Mouse (Mus musculus) heart, embryonic 10.5 days (tissue): ENCODE results near the gene Eif4e2. TPM values are rescaled to one million over a fixed set of nuclear protein-coding genes. Genes with fewer than 3 reads are reported as not detected.

Source experiments
- DNase-seq: peaks from one replicate; pipeline ENCODE4 v3.0.0-alpha.2; 2017; ENCODE audit warnings: low spot score
- H3K27ac ChIP-seq: fragments of 300-500 bp; sonication (generic); 2 replicates; pipeline ENCODE4 v1.5.1; 2016; ENCODE audit warnings: mild to moderate bottlenecking
- H3K27me3 ChIP-seq: fragments of 300-500 bp; sonication (generic); 2 replicates; pipeline ENCODE4 v1.6.1; 2016; ENCODE audit warnings: mild to moderate bottlenecking; ENCODE audit not compliant: poor library complexity, insufficient read depth, severe bottlenecking
- H3K36me3 ChIP-seq: fragments of 300-500 bp; sonication (generic); 2 replicates; pipeline ENCODE4 v1.6.1; 2016; ENCODE audit warnings: mild to moderate bottlenecking, moderate library complexity
- H3K4me1 ChIP-seq: fragments of 300-500 bp; sonication (generic); 2 replicates; pipeline ENCODE4 v1.6.1; 2016; ENCODE audit warnings: mild to moderate bottlenecking
- H3K4me3 ChIP-seq: fragments of 300-500 bp; sonication (generic); 2 replicates; pipeline ENCODE4 v1.5.1; 2016; ENCODE audit warnings: mild to moderate bottlenecking, moderate library complexity
- H3K9me3 ChIP-seq: fragments of 300-500 bp; sonication (generic); 2 replicates; pipeline ENCODE4 v1.6.1; 2016; ENCODE audit warnings: mild to moderate bottlenecking, moderate library complexity
- WGBS: fragments of 180-500 bp; shearing (Covaris S2); methylation state at CpG from one replicate; pipeline ENCODE4 v1.1.7; 2016; 5-methylcytosine and 5-hydroxymethylcytosine counted together
- polyA plus RNA-seq: library from polyadenylated mRNA; unstranded; fragments of >200 nt; fragmentation: Nextera tagmentation; extraction: Ambion mirVana; gene quantifications from 2 replicates; pipeline ENCODE4 v1.2.1, GENCODE M21; 2016

Eif4e2 gene
- polyA plus RNA-seq, 1 experiment from 2014 or later: 174 TPM

- H3K27ac ChIP-seq: 0 out of 2 replicates have a peak overlapping the region, but pooled peaks have one; percentile 19
- no peak overlapping the region for H3K4me3 ChIP-seq
- peaks cover 19% of the 10 kb centered on the region for H3K4me1 ChIP-seq
- H3K27me3 ChIP-seq: peaks cover 53% of the 10 kb centered on the region
- H3K36me3 ChIP-seq: no peaks in the 10 kb centered on the region
- no peak for DNase-seq
- 42% methylated on average over 3 of the region's 3 CpGs for WGBS
- no peaks in the 10 kb centered on the region for H3K9me3 ChIP-seq
Observed at GRCm38 (mm10) chr1:87205502-87205901, 8.2 kb upstream of the Eif4e2 start.

- peaks cover 19% of the 10 kb centered on the region for H3K4me1 ChIP-seq
- no peaks in the 10 kb centered on the region for H3K9me3 ChIP-seq
- H3K27ac ChIP-seq: no peak overlapping the region
- H3K36me3 ChIP-seq: no peaks in the 10 kb centered on the region
- 15% methylated on average over 17 of the region's 17 CpGs for WGBS
- peaks cover 56% of the 10 kb centered on the region for H3K27me3 ChIP-seq
- no peak for DNase-seq
- no peak overlapping the region for H3K4me3 ChIP-seq
Observed at GRCm38 (mm10) chr1:87206339-87206738, 7.4 kb upstream of the Eif4e2 start.

DNA sequence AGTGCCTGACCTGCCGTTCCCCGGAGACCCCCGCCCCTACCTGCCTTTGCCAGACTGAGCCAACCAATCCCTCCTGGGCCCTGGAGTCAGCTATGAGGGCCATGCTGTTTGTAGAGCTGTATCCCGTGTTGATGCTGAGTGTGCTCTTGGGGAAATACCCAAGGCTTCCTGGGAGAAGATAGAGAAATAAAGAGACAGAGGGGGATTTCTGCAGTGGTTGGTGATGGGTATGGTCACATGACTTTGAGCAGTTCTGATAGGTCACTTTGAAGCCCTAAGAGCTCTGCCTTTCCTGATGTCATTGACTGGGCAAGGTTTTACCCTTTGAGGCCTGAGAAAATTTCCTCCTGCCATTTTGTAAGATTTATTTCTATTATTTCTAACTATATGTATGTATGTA lies 2.3 kb upstream of the Eif4e2 start:
- WGBS: 77% methylated on average over 4 of the region's 4 CpGs
- H3K4me3 ChIP-seq: no peak overlapping the region
- no peaks in the 10 kb centered on the region for H3K9me3 ChIP-seq
- no peak for DNase-seq
- no peak overlapping the region for H3K27ac ChIP-seq
- H3K27me3 ChIP-seq: peaks cover 33% of the 10 kb centered on the region
- no peaks in the 10 kb centered on the region for H3K36me3 ChIP-seq
- peaks cover 25% of the 10 kb centered on the region for H3K4me1 ChIP-seq

DNA sequence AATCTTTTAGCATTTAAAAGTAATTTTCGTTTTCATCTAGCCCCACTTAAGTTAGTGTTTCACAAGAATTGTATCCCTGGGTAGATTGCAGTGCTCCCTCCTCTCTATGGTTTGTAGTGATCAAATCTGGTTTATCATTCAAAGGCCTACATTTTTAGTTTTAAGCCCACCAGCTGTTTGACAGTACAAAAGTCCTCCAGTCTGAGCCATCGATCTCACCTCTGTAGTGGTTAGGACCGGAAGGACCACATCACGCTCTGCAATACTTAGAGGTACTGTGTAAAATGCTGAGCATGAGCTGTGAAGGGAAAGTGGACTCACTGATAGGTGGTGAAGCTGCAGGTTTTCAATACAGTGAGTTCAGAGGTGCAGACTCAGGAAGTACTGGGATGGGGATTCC lies 1.0 kb downstream of the Eif4e2 start:
- no peak for DNase-seq
- H3K27ac ChIP-seq: peak overlapping the region; percentile 100
- no peaks in the 10 kb centered on the region for H3K9me3 ChIP-seq
- WGBS: 26% methylated on average over 4 of the region's 4 CpGs
- peaks cover 4% of the 10 kb centered on the region; the same call in 1 of the 2 replicates for H3K27me3 ChIP-seq
- H3K36me3 ChIP-seq: peaks cover 8% of the 10 kb centered on the region
- peaks cover 23% of the 10 kb centered on the region for H3K4me1 ChIP-seq
- peak overlapping the region; percentile 93 for H3K4me3 ChIP-seq

DNA sequence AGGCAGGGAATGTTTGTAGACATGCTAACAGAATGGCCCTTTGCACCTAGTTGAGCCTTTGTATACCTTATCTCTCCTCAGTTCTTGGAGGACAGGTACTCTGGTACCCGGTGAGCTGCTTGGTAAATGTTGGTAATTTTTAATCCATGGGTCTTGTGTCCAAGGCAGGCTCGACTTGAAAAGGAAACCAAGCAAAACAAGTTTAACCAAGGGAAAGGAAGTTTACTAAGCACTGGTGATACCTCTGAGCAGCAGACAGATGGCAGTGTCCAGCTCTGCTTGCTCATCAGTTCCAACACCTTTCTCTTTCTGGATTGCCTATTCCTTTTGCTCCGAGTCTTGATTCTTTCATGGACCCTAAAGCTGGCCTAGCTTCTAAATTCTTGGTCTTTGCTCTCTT lies 4.2 kb downstream of the Eif4e2 start:
- Histone ChIP-seq H3K27ac (no peak overlapping the region), H3K27me3 (no peaks in the 10 kb centered on the region), H3K36me3 (peaks cover 40% of the 10 kb centered on the region), H3K4me1 (peaks cover 21% of the 10 kb centered on the region), H3K4me3 (no peak overlapping the region), H3K9me3 (no peaks in the 10 kb centered on the region)
- WGBS: 72% methylated on average over 3 of the region's 3 CpGs
- DNase-seq: no peak

- DNase-seq: no peak
- Histone ChIP-seq H3K4me1 (no peaks in the 10 kb centered on the region), H3K36me3 (peaks cover 99% of the 10 kb centered on the region), H3K27me3 (no peaks in the 10 kb centered on the region), H3K4me3 (no peak overlapping the region), H3K27ac (no peak overlapping the region), H3K9me3 (no peaks in the 10 kb centered on the region)
- 95% methylated on average over 8 of the region's 8 CpGs for WGBS
Observed at GRCm38 (mm10) chr1:87225739-87226138, 12.0 kb downstream of the Eif4e2 start.

GRCm38 (mm10) chr1:87226409-87227159 lies 12.9 kb downstream of the Eif4e2 start:
- DNase-seq: no peak
- Histone ChIP-seq H3K27ac (no peak overlapping the region), H3K9me3 (no peaks in the 10 kb centered on the region), H3K4me3 (no peak overlapping the region), H3K27me3 (no peaks in the 10 kb centered on the region), H3K4me1 (no peaks in the 10 kb centered on the region), H3K36me3 (peaks cover 96% of the 10 kb centered on the region)
- 90% methylated on average over 1 of the region's 1 CpGs for WGBS

GRCm38 (mm10) chr1:87227160-87227550 lies 13.4 kb downstream of the Eif4e2 start:
- Histone ChIP-seq H3K9me3 (no peaks in the 10 kb centered on the region), H3K36me3 (peaks cover 96% of the 10 kb centered on the region), H3K27ac (no peak overlapping the region), H3K4me3 (no peak overlapping the region), H3K27me3 (no peaks in the 10 kb centered on the region), H3K4me1 (no peaks in the 10 kb centered on the region)
- DNase-seq: no peak
- 86% methylated on average over 3 of the region's 3 CpGs for WGBS

DNA sequence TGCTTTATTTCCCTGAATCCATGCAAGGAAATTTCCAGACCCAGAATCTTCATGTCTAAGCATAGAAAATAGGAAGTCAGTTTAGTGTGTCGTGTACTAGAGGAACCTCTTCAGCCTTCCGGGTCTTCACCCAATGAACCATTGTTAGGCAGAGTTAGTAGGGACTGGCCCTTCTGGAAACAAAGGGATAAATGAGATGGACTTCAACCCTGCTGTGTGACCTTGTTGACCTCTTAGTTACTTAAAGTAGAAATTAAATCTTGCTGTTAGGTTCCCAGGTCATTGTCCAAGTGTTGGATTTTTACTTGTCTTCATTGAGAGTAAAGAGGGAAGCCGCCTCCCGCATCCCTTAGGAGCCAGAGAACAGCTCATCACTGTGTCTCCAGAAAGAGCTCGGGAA lies 16.9 kb downstream of the Eif4e2 start:
- H3K27me3 ChIP-seq: no peaks in the 10 kb centered on the region
- no peak overlapping the region for H3K4me3 ChIP-seq
- H3K9me3 ChIP-seq: no peaks in the 10 kb centered on the region
- peaks cover 92% of the 10 kb centered on the region for H3K36me3 ChIP-seq
- 88% methylated on average over 5 of the region's 5 CpGs for WGBS
- H3K27ac ChIP-seq: no peak overlapping the region
- no peak for DNase-seq
- H3K4me1 ChIP-seq: no peaks in the 10 kb centered on the region

GRCm38 (mm10) chr1:87232197-87232596 lies 18.5 kb downstream of the Eif4e2 start:
- Histone ChIP-seq H3K36me3 (peaks cover 91% of the 10 kb centered on the region), H3K9me3 (no peaks in the 10 kb centered on the region), H3K4me3 (no peak overlapping the region), H3K27me3 (no peaks in the 10 kb centered on the region), H3K4me1 (no peaks in the 10 kb centered on the region), H3K27ac (no peak overlapping the region)
- 86% methylated on average over 7 of the region's 7 CpGs for WGBS
- DNase-seq: no peak

DNA sequence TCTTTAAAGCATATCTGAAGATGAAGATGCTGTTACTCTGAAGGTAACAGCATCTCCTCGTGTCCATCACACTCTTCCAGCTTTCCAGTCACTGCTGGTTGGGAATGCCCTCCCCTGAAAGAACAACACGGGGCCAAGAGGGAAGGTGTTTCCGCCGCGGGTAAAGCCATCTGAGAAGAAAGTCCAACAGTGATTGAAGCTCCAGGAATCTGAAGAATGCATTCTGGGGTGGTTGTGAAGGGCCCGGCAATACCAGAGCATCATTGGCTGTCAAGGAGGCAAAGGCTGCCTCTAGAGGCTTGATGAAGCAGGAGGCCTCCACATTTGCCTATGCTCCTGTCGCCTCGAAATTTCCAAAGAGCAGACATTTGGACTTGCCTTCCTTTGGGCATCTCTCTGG lies 25.3 kb downstream of the Eif4e2 start:
- Histone ChIP-seq H3K4me3 (no peak overlapping the region), H3K36me3 (peaks cover 46% of the 10 kb centered on the region), H3K27me3 (no peaks in the 10 kb centered on the region), H3K9me3 (no peaks in the 10 kb centered on the region), H3K4me1 (peaks cover 6% of the 10 kb centered on the region; the same call in 1 of the 2 replicates), H3K27ac (no peak overlapping the region)
- WGBS: 43% methylated on average over 8 of the region's 8 CpGs
- no peak for DNase-seq

DNA sequence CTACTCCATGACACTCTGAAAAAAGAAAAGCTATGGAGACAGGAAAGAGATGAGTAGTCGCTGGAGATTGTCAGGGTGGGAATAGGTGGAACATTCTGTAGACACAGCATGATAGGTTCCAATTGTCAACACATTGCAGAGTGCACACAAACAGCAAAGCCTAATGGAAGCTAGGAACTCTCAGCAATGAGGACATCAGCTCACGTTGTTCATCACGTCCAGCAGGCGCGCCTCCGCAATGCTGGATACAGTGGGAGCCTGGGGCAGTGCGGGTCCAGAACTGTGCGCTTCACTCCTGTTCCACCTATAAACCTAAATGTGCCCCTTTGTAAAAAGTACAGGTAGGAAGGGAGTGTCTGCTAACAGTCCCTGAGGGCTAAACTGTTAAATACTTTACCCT lies 29.3 kb downstream of the Eif4e2 start:
- H3K4me1 ChIP-seq: peaks cover 12% of the 10 kb centered on the region; the same call in 1 of the 2 replicates
- H3K36me3 ChIP-seq: peaks cover 12% of the 10 kb centered on the region
- no peak for DNase-seq
- no peaks in the 10 kb centered on the region for H3K9me3 ChIP-seq
- H3K4me3 ChIP-seq: no peak overlapping the region
- 88% methylated on average over 8 of the region's 8 CpGs for WGBS
- no peak overlapping the region for H3K27ac ChIP-seq
- H3K27me3 ChIP-seq: no peaks in the 10 kb centered on the region

GRCm38 (mm10) chr1:87245430-87245829 lies 31.7 kb downstream of the Eif4e2 start:
- Histone ChIP-seq H3K27me3 (no peaks in the 10 kb centered on the region), H3K4me1 (peaks cover 6% of the 10 kb centered on the region; the same call in 1 of the 2 replicates), H3K9me3 (no peaks in the 10 kb centered on the region), H3K27ac (no peak overlapping the region), H3K4me3 (no peak overlapping the region), H3K36me3 (no peaks in the 10 kb centered on the region)
- whole genome bisulfite sequencing: 39% methylated on average over 1 of the region's 1 CpGs
- no peak for DNase-seq
